Mouse (Mus musculus): ENCODE results near the gene Vmn2r5.
"Not testable (repeated sequence)": the region's sequence is repeated elsewhere in the genome, so short reads cannot be mapped to it uniquely, and the experiment has no call there.

Vmn2r5 gene

DNA sequence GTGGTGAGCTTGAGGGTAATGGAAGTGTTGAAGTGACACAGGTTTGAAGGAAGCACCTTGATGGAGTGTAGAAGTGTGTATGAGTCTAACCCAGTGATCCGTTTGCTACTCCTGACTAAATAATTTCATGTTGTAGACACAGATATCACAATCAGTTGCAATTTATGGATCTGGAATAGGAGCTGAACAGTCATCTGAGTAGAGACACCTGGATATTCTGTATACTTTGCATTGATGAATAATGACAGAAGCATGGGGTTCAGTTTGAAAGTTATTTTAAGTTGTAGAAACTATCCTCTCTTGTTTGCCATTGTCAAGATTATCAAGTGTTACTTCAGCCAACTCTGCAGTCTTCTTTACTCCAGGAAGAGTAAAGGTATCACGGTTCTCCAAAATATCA lies at the start of gene Vmn2r5:
Vmn2r5 (minus strand) TSS at position 101 of the 400 bp plus-strand sequence.
- DNase-seq: not testable (repeated sequence)

DNA sequence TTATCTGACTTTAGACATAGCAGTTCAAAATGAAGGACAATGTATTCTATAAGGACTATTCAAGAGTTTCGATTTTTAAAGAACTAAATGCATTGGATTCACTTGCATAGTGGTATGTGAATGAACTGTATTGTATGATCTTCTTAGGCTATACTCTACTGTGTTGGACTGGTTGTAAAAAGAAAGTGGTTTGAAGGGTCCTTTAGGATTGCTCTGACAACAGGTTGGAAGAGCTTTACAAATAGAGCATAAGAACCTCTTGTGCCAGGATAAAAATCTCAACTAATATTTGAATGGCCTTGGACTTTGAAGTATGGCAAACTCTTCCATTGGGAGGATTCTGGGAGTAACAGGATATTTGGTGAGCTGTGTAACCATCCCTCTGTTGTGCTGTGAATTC lies 13.9 kb upstream of the Vmn2r5 start:
- DNase-seq: not testable (repeated sequence)

Data from cerebellum, postnatal 10 days (tissue).